Mouse (Mus musculus) G1E (cell line): ENCODE results near the gene Gm27029.
A peak's percentile ranks its signal among the peaks of the same experiment; 100 is the strongest.

Source experiments
- CTCF ChIP-seq: IDR thresholded peaks from 2 replicates; pipeline ENCODE4 v1.5.1; 2012; ENCODE audit warnings: low read depth, low read length, inconsistent platforms, mixed read lengths
- GATA1 ChIP-seq: IDR thresholded peaks from 2 replicates; pipeline ENCODE4 v1.6.1; 2012; ENCODE audit warnings: borderline replicate concordance, low read length, inconsistent platforms, mixed read lengths
- GATA2 ChIP-seq: IDR thresholded peaks from 2 replicates; pipeline ENCODE4 v1.6.1; 2012; ENCODE audit warnings: low read depth, low read length, inconsistent platforms, borderline replicate concordance
- POLR2AphosphoS5 ChIP-seq: IDR thresholded peaks from 2 replicates; pipeline ENCODE4 v1.6.1; 2012; ENCODE audit warnings: low read depth, low read length, inconsistent platforms; ENCODE audit not compliant: insufficient replicate concordance
- TAL1 ChIP-seq: conservative IDR thresholded peaks from 2 replicates; pipeline ENCODE4 v1.6.1; 2012; ENCODE audit warnings: low read depth, low read length, inconsistent platforms, mixed read lengths

- peak; percentile 15; the same call in 1 of the 2 replicates for TF ChIP-seq CTCF
- TF ChIP-seq GATA2 = no peak
- no peak for TF ChIP-seq POLR2AphosphoS5
- no peak for TF ChIP-seq GATA1
- no peak for TF ChIP-seq TAL1
Observed at GRCm38 (mm10) chr11:101467477-101468262, 43.1 kb upstream of the Gm27029 start.
